Mouse (Mus musculus) neural tube, embryonic 14.5 days (tissue): Measurements from ENCODE around the gene Adarb2. TPM values are rescaled to one million over a fixed set of nuclear protein-coding genes. Genes with fewer than 3 reads are reported as not detected.
A peak's percentile ranks its signal among the peaks of the same experiment; 100 is the strongest.

Experiments
- ATAC-seq: fragments of 200-750 bp; cut with Nextera tagmentation; 2 replicates; pipeline ENCODE4 v1.8.0; 2017; ENCODE audit warnings: low read depth, mild to moderate bottlenecking, moderate TSS enrichment, moderate library complexity
- H3K27ac ChIP-seq: fragments of 300-500 bp; sonication (generic); 2 replicates; pipeline ENCODE4 v1.5.1; 2014; ENCODE audit warnings: low read depth, mild to moderate bottlenecking, control low read depth, low read length, moderate library complexity, mixed read lengths
- H3K27me3 ChIP-seq: fragments of 300-500 bp; sonication (generic); 2 replicates; pipeline ENCODE4 v1.6.1; 2014; ENCODE audit warnings: low read length; ENCODE audit not compliant: control insufficient read depth, insufficient read depth
- H3K36me3 ChIP-seq: fragments of 300-500 bp; sonication (generic); 2 replicates; pipeline ENCODE4 v1.6.1; 2014; ENCODE audit warnings: low read length, mixed read lengths; ENCODE audit not compliant: control insufficient read depth, insufficient read depth
- H3K4me1 ChIP-seq: fragments of 300-500 bp; sonication (generic); 2 replicates; pipeline ENCODE4 v1.6.1; 2014; ENCODE audit warnings: low read length; ENCODE audit not compliant: control insufficient read depth, insufficient read depth
- H3K4me2 ChIP-seq: fragments of 300-500 bp; sonication (generic); 2 replicates; pipeline ENCODE4 v1.6.1; 2014; ENCODE audit warnings: mild to moderate bottlenecking, low read depth, low read length, control low read depth
- H3K4me3 ChIP-seq: fragments of 300-500 bp; sonication (generic); 2 replicates; pipeline ENCODE4 v1.5.1; 2014; ENCODE audit warnings: low read depth, low read length, control low read depth, mixed read lengths
- H3K9ac ChIP-seq: fragments of 300-500 bp; sonication (generic); replicated peaks from 2 replicates; pipeline ENCODE4 v1.6.1; 2014; ENCODE audit warnings: low read depth, mild to moderate bottlenecking, control low read depth, low read length, mixed read lengths
- H3K9me3 ChIP-seq: fragments of 300-500 bp; sonication (generic); 2 replicates; pipeline ENCODE4 v1.6.1; 2016; ENCODE audit warnings: low read length; ENCODE audit not compliant: control insufficient read depth
- WGBS: fragments of 180-500 bp; shearing (Covaris S2); extraction: QIAGEN DNeasy Blood & Tissue Kit; methylation state at CpG from one replicate; pipeline ENCODE4 v1.1.7; 2014; 5-methylcytosine and 5-hydroxymethylcytosine counted together
- polyA plus RNA-seq: library from polyadenylated mRNA; unstranded; fragments of >200 nt; fragmentation: Nextera tagmentation; extraction: Ambion mirVana; gene quantifications from 2 replicates; pipeline ENCODE4 v1.2.1, GENCODE M21; 2014

Gene Adarb2
- polyA plus RNA-seq, 1 experiment from 2014 or later: 36.7 TPM

- no peaks in the 10 kb centered on the region for H3K27me3 ChIP-seq
- H3K9me3 ChIP-seq: no peaks in the 10 kb centered on the region
- no peak overlapping the region for H3K4me3 ChIP-seq
- no peaks in the 10 kb centered on the region for H3K36me3 ChIP-seq
- H3K9ac ChIP-seq: no peak overlapping the region
- H3K4me1 ChIP-seq: no peaks in the 10 kb centered on the region
- WGBS: 91% methylated on average over 6 of the region's 6 CpGs
- H3K4me2 ChIP-seq: no peak overlapping the region
- no peak overlapping the region for H3K27ac ChIP-seq
- no peak for ATAC-seq
Observed at GRCm38 (mm10) chr13:8713377-8713776, 510.7 kb downstream of the Adarb2 start.

GRCm38 (mm10) chr13:8729972-8730645, 527.4 kb downstream of the Adarb2 start:
- Histone ChIP-seq H3K4me1 (no peaks in the 10 kb centered on the region), H3K4me3 (no peak overlapping the region), H3K9me3 (no peaks in the 10 kb centered on the region), H3K4me2 (no peak overlapping the region), H3K36me3 (no peaks in the 10 kb centered on the region), H3K27me3 (no peaks in the 10 kb centered on the region), H3K9ac (no peak overlapping the region), H3K27ac (no peak overlapping the region)
- 45% methylated on average over 10 of the region's 10 CpGs for WGBS
- peak; percentile 78 for ATAC-seq

- H3K27ac ChIP-seq: no peak overlapping the region
- H3K27me3 ChIP-seq: no peaks in the 10 kb centered on the region
- peak; percentile 41; the same call in 1 of the 2 replicates for ATAC-seq
- H3K4me1 ChIP-seq: no peaks in the 10 kb centered on the region
- H3K4me2 ChIP-seq: no peak overlapping the region
- no peak overlapping the region for H3K9ac ChIP-seq
- H3K4me3 ChIP-seq: no peak overlapping the region
- H3K9me3 ChIP-seq: no peaks in the 10 kb centered on the region
- no peaks in the 10 kb centered on the region for H3K36me3 ChIP-seq
- 54% methylated on average over 5 of the region's 5 CpGs for WGBS
Observed at GRCm38 (mm10) chr13:8737139-8737865, 534.6 kb downstream of the Adarb2 start.

- no peak overlapping the region for H3K4me3 ChIP-seq
- no peaks in the 10 kb centered on the region for H3K36me3 ChIP-seq
- H3K9ac ChIP-seq: no peak overlapping the region
- ATAC-seq: no peak
- no peaks in the 10 kb centered on the region for H3K4me1 ChIP-seq
- no peaks in the 10 kb centered on the region for H3K9me3 ChIP-seq
- H3K27me3 ChIP-seq: no peaks in the 10 kb centered on the region
- no peak overlapping the region for H3K27ac ChIP-seq
- no peak overlapping the region for H3K4me2 ChIP-seq
- 91% methylated on average over 5 of the region's 5 CpGs for WGBS
Observed at GRCm38 (mm10) chr13:8742792-8743191, 540.1 kb downstream of the Adarb2 start.

DNA sequence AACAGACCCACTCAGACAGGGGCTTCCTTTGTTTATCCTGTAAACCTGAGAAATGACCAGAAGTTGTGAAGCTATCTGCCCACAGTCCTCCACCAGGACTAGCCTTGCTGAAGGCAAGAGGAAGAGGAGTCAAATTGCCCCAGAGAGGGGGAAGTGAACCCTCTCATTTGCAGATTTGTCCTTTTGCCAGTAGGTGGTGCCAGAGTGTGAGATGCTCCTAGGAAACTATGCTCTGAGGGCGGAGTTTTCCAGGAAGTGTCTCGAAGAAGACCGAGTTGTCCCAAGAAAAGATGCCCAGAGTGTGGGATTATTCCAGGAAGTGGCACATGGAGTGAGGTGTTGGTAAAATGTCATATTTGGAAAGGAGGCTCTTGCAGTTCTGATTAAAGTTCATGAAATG, 541.9 kb downstream of the Adarb2 start:
- Histone ChIP-seq H3K36me3 (no peaks in the 10 kb centered on the region), H3K4me1 (no peaks in the 10 kb centered on the region), H3K9ac (no peak overlapping the region), H3K27ac (no peak overlapping the region), H3K27me3 (no peaks in the 10 kb centered on the region), H3K9me3 (no peaks in the 10 kb centered on the region), H3K4me2 (no peak overlapping the region), H3K4me3 (no peak overlapping the region)
- WGBS: 57% methylated on average over 3 of the region's 3 CpGs
- no peak for ATAC-seq

GRCm38 (mm10) chr13:8745596-8745995, 542.9 kb downstream of the Adarb2 start:
- no peak for ATAC-seq
- Histone ChIP-seq H3K4me2 (no peak overlapping the region), H3K27me3 (no peaks in the 10 kb centered on the region), H3K4me1 (no peaks in the 10 kb centered on the region), H3K27ac (no peak overlapping the region), H3K36me3 (no peaks in the 10 kb centered on the region), H3K9me3 (no peaks in the 10 kb centered on the region), H3K9ac (no peak overlapping the region), H3K4me3 (no peak overlapping the region)
- WGBS: 84% methylated on average over 4 of the region's 4 CpGs

DNA sequence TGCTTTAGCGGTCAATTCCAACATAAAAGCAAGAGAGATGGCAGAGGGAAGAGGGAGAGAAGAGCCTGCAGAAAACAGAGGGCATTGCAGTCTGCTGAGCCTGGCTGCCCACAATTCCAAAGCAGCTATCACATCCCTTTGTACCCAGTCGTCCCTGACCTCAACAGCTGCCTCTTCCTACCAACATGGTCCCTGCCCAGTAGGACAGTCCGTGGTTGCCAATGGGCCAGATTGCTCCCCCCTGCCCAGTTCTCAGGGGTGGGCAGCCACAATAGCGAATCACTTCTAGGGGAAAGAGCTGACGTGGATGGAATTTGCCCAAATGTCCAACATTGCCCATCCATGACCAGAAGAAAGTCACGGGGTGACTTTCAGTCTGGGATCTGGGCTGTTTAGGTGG, 546.8 kb downstream of the Adarb2 start:
- ATAC-seq: no peak
- Histone ChIP-seq H3K4me3 (no peak overlapping the region), H3K9ac (no peak overlapping the region), H3K4me1 (no peaks in the 10 kb centered on the region), H3K9me3 (no peaks in the 10 kb centered on the region), H3K27me3 (no peaks in the 10 kb centered on the region), H3K27ac (no peak overlapping the region), H3K36me3 (no peaks in the 10 kb centered on the region), H3K4me2 (no peak overlapping the region)
- 85% methylated on average over 6 of the region's 6 CpGs for WGBS

- no peak overlapping the region for H3K9ac ChIP-seq
- no peaks in the 10 kb centered on the region for H3K36me3 ChIP-seq
- H3K9me3 ChIP-seq: no peaks in the 10 kb centered on the region
- no peak overlapping the region for H3K27ac ChIP-seq
- no peak for ATAC-seq
- WGBS: 79% methylated on average over 8 of the region's 8 CpGs
- H3K27me3 ChIP-seq: no peaks in the 10 kb centered on the region
- H3K4me2 ChIP-seq: no peak overlapping the region
- no peaks in the 10 kb centered on the region for H3K4me1 ChIP-seq
- H3K4me3 ChIP-seq: no peak overlapping the region
Observed at GRCm38 (mm10) chr13:8760940-8761339, 558.3 kb downstream of the Adarb2 start.

DNA sequence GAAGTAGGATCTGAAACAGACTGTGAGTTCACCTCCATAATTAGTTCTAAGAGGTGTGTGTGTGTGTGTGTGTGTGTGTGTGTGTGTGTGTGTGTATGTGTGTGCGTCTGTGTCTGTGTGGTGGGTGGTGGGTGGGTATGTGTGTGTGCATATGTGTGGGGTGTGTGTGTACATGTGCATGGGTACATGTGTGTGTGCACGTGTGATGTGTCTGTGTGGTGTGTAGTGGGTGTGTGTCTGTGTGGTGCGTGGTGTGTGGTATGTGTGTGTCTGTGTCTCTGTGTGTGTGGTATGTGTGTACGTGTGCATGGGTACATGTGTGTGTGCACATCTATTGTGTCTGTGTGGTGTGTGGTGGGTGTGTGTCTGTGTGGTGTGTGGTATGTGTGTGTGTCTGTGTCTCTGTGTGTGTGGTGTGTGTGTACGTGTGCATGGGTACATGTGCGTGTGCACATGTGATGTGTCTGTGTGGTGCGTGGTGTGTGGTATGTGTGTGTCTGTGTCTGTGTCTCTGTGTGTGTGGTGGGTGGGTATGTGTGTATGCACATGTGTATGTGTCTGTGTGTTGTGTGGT, 567.1 kb downstream of the Adarb2 start:
- WGBS: 96% methylated on average over 7 of the region's 7 CpGs
- H3K4me1 ChIP-seq: no peaks in the 10 kb centered on the region
- no peak overlapping the region for H3K27ac ChIP-seq
- no peak overlapping the region for H3K9ac ChIP-seq
- no peak for ATAC-seq
- H3K4me3 ChIP-seq: no peak overlapping the region
- H3K4me2 ChIP-seq: no peak overlapping the region
- H3K9me3 ChIP-seq: no peaks in the 10 kb centered on the region
- H3K36me3 ChIP-seq: no peaks in the 10 kb centered on the region
- H3K27me3 ChIP-seq: no peaks in the 10 kb centered on the region
